Mouse (Mus musculus): ENCODE data around the gene Gna14.

Gna14 gene

DNA sequence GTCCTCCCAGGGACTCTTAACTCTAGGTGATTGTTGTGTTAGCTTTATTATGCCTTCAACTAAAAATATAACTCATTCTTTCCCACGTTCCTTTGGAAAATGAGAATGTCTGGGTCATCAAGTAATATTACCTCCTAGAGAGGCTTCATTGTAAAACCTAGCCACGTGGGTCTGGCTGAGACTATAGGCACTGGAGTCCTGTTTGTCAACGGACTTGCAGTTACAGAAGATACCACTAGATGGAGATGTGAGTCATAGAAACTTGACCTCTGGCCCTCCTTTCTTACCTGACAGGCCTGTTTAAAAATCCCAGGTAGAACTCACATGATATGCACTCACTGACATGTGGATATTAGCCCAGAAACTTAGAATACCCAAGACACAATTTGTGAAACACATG lies 149.8 kb downstream of the Gna14 start:
- no peak for DNase-seq (ENCODE audit: low spot score in 2 of 2)

DNA sequence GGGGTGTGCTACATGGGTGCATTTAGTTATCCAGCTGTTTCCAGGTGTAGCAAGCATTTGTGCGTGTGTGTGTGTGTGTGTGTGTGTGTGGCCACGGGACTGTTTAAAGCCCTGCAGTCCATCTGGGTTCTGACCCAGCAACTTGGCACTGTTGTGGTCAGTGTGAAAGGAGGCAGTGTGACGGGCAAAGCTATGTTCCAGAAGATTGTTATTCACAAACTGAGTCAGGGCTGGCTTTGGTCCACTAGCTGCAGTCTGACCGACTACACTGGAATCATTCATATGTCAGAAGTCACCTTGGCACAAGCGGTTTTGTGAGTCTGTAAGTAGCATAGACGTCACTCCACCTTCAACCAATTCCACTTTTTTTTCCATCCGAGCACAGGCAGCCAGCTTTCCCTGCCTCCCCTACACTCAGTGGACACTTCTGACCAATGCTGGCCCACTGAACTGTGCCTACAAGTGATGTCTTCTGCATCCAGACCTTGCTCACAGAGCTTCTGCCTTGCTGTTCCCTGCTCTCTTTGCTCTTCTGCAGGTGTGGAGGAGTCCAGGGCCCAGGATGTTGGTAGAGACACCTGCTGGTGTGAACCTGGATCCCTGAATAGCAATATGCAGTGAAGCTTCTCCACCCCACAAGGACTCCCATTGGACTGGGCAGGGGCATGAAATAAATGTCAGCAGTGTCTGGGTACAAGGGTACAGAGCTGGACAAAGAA lies 157.9 kb downstream of the Gna14 start:
- peak in 1 of 2 experiments; percentile 22 for DNase-seq (ENCODE audit: low spot score in 2 of 2)

DNA sequence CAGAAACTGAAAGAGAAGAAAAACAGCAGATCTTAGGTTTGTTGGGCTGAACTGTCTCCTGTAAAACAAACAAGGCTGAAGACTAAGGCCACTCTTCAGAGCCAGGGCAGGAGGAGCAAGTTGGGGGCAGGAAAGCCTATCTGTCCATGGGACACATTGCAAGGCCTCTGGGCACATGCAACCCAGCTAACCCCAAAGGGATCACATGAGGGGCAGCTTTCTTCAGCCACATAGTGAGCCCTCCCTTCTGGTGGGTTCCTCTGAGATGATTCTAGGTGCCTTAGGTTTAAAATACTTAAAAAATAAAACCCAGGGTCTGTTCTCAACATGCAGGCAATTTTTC lies 158.4 kb downstream of the Gna14 start:
- no peak for DNase-seq (ENCODE audit: low spot score in 2 of 2)

DNA sequence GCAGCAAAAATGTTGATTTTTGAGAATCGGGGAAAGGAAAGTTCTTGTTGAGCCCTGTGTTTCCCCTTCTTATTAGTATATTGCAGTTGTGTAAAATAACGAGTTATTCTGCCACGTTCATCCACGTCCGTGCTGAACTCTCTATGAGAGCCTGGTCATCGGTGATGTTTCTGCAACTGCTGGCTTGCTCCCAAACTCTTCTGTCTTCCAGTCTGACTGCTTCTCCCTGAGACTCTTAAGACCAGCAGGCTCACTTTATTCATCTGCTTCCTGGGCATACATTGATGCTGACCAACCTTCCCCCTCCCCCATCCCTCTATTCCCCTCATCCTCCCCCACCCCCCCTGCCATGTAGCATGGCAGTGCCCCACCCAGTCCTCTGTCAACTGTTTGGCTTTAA lies 161.7 kb downstream of the Gna14 start:
- DNase-seq (ENCODE audit: low spot score in 2 of 2) = no peak

DNA sequence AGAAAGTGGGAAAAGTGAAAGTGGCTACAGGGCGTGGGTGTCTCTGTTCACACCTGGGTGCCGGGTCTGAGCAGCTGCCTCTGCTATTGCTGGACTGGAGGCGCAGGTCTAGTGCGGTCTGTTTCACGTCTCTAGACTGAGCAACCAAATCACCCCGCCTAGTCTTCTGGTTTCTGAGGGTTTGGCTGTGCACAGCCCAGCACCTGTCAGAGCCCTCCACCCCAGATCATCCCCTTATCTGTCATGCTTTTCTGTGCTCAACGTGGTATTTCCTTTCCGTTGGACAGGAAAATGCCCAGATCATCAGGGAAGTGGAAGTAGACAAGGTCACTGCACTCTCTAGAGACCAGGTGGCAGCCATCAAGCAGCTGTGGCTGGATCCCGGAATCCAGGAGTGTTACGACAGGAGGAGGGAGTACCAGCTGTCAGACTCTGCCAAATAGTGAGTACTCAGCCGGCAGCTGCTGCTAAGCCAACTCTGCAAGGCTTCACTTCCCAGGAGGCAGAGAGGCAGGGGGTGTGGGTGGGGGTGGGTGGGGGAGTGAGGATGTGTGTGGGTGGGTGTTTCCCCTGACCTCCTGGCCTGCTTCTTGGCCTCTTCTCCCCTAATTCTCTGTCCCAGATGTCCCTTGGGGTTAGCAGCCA lies 163.2 kb downstream of the Gna14 start:
- no peak for DNase-seq (ENCODE audit: low spot score in 2 of 2)

DNA sequence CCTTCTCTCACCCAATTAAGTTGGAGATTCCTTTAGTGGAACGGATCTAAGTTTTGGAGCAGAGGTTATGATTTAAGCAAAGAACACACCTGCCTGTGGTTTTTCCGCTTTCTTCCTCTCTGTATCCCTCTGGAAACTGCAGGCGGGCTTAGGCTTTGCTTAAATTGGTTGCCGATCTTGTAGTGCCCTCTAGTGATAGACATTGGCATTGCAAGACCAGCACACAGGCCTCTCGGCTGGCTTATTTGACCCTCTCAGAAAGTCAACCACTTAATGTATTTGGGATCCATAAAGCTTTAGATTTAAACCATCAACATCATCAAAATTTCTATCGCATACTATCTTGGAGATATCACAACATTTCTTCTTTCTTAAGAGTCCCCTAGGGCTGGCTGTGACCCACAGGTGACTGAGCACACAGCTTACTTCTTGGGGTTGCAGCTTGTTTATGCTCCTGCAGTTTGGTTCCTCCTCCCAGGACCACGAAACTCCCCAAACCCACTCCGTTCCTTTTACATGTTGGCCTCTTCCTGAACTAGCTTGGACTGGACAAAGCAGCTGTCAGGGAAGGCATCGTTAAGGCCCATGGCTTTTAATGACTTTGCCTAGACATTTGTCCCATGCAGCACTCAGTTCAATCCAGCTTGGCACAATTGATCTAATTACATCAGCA lies 163.9 kb downstream of the Gna14 start:
- peak; percentile 76 to 87 for DNase-seq (ENCODE audit: low spot score in 2 of 2)

DNA sequence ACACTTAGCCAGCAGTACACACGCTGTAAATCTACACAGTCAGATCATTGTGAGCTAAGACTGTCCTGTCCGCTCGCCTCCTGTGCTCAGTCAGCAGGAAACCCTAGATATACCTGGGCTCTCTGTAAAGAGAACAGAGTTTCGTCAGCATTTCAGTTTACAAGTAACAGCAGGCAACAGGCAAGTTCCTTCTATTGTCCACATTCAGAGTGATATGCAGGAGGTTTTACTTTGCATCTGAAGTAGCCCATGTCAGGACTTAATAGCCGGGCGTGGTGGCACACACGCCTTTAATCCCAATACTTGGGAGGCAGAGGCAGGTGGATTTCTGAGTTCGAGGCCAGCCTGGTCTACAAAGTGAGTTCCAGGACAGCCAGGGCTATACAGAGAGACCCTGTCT lies 166.5 kb downstream of the Gna14 start:
- no peak for DNase-seq (ENCODE audit: low spot score in 2 of 2)

DNA sequence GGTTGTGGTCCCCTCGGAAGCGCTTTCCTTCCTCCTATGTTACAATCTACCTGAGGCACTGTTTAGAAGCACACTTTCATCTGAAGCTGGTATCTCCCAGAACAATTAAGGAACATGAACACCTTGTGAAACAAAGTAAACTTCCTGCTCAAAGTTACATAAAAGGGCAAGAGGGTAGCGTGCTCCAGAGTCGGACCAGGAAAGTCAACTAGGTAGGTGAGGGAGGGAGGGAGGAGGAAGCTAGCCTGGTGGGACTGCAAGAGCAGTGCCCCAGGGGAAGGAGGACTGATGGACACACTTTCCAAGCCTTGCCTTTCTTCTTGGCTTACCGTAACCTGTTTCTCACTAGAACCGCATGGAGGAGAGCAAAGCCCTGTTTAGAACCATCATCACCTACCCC lies 172.1 kb downstream of the Gna14 start:
- no peak for DNase-seq (ENCODE audit: low spot score in 2 of 2)

DNA sequence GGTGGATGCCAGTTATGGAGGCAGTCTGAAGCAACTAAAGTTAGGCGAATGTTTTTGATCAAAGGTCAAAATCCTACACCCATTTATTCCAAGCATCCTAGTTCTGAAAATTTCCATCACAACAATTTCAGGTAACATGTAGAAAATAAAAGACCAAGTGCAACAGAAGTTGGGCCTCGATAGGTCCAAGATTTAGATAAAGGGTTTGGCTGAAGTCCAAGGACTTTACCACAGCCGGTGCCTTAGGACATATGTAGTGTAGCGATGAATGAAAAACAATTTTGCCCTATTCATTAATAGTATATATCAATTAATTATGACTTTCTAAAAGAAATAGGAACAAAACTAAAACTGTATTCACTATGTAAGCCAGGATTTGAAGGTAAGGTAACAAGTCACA lies 187.6 kb downstream of the Gna14 start:
- no peak for DNase-seq (ENCODE audit: low spot score in 2 of 2)

DNA sequence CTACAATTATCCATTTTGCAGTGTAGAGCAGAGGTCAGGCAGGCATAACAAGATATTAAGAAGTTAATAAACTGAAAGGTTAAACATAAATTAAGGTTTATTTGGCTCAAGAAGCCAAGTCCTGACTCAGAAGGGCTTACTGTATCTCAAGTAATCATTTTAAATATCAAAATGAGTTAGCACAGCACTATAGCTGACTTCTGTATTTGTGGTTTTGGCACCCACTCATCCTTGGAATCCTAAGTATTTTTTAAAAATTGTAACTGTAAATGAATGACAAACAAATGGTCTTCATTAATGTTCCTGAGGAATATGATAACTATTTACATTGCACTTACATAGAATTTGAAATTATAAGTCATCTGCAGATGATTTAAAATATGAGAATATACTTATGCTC lies 189.4 kb downstream of the Gna14 start:
- DNase-seq (ENCODE audit: low spot score in 2 of 2) = no peak

DNA sequence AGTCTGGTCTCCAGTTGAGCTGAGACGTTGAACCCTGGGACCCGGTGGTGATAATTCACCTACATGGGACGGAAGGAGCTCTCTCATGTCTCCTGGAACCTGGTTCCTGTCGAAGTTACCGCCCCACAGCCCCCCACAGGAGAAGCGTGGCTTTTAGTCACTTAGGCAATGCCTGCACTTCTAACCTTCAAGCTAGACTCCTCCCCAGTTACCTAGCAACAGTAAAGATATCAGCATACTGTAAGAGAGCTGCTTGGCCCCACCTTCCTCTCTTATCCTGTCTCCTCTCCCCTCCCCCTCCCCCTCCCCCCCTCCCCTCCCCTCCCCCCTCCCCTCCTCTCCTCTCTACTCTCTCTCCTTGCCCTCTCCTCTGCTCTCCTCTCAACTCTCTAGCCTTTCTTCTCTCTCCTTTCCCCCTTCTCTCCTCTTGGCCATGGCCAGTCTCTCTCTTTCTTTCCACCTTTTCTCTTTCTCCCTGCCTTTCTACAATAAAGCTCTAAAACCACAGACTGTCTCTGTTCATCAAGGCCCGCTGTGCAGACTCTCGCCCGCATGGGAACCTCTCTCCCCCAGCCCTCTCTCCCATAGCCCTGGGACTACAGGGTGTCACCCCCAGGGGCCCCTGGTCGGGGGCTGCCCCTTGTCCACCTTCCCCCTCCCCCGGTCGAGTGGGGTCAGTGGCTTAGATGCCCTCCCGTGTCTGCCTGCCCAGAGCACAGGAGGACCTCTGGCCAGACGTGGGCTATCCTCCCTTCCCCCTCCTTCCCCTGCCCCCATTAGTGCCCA lies 190.2 kb downstream of the Gna14 start:
- DNase-seq (ENCODE audit: low spot score in 2 of 2) = no peak

Measured in right cerebral cortex, adult 2 months (tissue).